Mouse (Mus musculus): ENCODE measurements around the gene Ttc7b.
A peak's percentile ranks its signal among the peaks of the same experiment; 100 is the strongest.

Gene Ttc7b

DNA sequence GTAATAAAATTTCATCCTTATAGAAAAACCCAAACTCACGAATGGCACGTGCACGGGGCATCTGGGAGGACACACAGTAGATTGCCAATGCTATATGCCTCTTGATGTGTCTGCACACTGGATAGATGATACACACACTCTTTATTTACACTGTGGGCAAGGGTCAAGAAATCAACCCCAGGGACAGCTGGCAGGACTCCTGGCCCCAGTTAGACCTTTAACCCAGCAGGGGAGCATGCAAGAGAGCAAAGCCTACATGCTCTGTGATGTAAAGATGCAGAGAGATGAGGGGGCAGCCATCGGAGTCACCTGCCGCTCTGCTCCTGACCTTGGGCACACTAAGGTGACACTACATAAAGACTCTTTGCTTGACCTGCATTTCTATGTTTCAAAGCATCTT is 32.3 kb downstream of the Ttc7b start:
- no peak for DNase-seq (ENCODE audit: low spot score)

DNA sequence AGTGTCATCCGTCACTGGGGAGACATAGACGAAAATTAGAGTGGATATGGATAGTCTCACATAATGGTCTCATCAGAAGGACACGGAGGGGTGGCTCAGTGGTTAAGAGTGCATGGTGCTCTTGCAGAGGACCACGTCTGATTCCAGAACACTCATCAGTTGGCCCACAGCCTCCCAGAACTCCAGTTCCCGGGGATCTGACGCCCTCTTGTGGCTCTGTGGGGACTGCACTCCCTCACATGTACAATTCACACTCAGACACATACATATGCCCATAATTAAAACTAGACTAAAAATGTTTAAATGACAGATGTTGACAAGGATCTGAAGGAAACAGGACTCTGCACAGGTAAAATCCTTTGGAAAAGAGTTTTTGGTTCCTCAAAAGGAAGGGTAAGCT is 34.4 kb downstream of the Ttc7b start:
- DNase-seq (ENCODE audit: low spot score) = no peak

DNA sequence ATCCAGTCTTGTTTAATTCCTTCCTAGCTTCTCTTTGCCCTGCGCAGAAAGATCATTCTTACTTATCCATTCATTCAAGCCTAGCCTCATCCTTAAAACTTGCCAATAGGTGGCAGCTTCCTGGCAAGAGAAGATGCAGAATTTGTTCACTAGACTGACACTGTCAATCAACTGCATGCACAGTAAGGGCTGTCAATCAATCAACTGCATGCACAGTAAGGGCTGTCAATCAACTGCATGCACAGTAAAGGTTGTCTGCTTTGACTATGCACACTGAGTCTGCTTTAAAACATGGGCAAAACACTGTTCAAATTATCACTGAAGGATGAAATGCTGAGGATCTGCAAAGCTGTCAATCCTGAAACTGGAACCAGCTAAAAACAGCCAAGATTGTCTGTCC is 37.6 kb downstream of the Ttc7b start:
- DNase-seq (ENCODE audit: low spot score) = no peak

DNA sequence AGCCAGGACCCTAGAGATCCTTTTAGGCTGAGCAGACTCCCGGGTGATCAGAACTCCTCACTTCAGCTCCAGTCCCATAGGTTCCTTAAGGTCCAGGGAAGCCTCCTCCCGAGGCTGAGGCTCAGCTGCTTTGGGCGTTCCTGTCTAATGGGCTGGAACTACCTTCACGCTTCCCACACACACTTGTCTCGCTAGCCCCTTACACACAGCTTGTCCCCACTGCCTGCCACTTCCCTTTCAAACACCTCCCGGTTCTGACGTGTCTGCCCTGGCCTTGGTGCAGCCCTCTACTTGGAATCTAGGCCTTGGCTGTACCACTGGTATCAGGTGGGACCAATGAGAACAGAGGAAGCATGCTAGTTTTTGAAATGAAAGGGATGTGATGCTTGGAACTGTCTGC is 38.4 kb downstream of the Ttc7b start:
- no peak for DNase-seq (ENCODE audit: low spot score)

DNA sequence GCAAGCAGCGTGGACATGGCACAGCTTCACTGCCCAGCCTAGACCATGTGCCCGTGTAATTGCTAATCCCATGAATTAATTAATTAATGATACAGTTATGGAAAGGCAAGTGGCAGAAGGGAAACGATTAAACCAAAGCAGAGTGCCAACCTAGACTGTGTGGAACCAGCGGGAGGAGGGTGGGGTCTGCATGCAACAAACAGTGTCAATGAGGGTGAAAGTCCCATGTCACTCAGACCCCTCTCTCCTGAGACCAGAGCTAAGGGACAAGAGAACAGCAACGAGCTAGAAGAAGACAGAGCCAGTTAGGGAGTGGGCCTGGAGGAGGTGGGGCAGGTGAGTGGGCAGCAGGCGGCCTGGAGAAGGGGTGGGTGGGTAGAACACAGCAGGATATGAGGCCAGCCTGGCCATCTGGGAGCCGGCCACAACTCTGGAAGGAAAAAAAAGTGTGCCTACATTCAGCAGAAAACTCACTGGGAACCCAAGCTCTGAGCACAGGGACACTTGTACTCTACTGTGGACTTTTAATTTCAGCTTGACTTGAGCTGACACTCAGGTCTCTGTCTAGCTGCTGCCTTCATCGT is 39.1 kb downstream of the Ttc7b start:
- DNase-seq (ENCODE audit: low spot score) = no peak

DNA sequence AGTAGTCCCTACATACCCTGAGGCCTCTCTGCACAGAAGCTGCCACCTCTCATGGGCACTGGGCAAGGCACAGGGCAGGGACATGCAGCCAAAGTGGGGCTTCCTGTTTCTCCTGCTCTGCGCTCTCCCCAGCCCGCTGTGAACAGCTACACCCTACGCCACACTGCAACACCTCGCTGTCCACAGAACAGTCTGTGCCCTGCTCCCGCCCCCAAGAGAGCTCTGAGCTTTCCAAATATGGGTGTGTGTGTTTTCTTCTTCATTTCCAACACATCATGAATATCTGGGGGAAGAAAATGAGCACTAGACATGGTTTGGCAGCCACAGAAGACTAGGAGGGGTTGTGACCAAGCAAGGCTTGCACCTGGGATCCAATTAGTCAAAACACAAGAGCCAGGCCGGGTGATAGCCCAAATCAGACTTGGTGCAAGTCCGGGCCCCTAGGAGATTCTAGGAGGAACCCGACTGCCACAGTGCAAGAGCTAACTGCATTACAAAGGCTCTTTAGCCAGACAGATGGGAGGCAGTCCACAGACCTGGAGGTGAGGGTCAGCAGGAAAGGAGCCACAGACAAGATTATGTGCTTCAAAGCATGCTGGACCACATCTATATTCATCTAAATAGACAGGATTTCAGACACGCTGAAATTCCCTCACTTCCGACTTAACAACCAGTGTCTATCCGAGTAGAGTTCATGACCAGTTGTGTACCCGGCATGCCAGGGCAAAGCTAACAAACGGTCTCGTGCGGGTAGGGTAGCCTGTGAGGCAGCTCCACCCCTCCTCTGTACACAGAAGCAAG is 39.8 kb downstream of the Ttc7b start:
- no peak for DNase-seq (ENCODE audit: low spot score)

DNA sequence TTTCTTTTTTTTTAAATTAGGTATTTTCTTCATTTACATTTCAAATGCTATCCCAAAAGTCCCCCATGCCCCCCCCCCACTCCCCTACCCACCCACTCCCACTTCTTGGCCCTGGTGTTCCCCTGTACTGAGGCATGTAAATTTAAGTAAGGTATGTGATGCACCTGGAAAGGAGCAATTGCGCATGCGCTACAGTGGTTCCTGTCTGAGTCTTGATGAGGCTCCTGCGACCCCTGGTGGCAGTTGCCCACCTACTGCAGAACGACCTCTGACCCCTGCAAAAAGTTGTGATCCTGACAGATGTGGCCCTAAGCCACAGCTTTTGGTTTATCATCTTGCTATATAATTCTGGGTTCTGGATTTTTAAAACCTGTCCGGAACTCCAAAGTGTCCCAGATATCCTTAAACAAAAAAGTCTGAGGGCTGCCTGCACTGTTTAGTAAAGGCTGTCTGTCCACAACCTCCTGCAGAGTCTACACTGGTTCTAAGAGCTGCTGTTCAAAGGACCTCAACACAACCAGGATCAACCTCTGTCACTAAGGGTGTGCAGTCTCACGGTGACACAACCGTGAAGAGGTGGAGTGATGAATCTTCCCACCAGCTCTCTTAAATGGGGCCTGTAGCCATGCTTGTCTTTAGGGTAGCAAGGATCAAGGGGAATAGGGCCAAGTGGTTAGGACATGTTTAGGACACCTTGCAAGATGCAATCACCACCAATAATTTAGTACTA is 40.6 kb downstream of the Ttc7b start:
- peak; percentile 44 for DNase-seq (ENCODE audit: low spot score)

DNA sequence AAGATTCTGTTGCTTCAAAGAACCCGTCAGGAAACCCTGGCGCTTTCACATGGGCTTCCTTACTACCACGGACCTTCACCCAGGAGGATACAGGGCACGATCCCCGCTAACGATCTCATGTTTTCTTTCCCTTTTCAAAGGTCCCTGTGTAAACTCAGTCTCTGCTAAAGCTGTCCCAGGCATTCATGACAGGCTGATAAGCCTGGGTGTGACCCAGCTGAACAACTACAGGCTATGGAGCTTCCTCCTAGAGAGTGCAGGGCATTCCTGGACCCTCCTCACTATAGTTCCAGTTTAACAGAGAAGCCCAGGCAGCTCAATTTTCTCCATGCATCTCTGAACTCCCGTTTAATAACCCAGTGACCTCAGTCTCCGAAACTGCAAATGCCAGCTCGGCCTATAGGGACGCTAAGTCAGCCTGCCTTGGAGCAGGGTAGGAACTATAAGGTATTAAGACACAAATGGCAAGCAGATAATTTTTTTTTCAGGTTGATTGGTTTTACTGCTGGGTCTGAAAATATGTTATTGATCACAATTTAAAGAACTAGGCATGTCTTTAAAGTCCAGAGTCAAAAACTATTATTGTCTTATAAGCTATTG is 41.3 kb downstream of the Ttc7b start:
- DNase-seq (ENCODE audit: low spot score) = no peak

DNA sequence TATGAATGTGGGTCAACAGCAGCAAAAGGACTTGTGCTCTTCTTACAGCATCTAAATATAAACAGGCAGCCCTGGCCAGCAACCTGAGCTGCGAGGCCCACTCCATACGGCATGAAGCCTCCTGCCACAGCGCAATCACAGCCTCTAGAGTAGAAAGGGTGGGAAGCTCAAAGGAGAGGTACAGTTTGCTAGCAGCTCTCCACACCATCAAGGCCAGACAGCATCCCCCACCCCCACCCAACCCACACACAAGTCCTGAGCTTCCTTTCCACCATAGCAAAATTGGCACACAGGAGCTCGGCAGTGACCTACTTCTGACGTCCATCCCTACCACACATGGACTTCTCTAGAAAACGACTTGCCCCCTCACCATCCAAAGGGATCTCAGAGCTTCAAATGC is 42.0 kb downstream of the Ttc7b start:
- no peak for DNase-seq (ENCODE audit: low spot score)

DNA sequence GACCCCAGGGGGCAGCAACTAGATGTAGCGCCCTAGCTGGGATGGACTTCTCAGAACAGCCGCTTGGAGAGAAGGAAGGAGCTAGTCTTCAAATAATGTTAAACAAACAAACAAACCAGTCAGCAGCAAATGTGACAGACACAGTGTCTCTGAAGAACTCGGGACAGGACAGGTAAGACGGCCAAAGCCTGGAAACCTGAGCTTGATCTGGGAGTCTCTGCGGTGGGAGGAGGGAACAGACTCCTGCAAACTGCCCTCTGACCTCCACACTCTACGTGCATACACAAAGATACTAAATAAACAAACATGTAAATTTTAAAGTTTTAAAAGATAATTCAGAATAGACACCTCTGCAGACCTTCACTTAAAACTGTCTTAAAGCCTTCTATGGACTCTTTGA is 42.5 kb downstream of the Ttc7b start:
- no peak for DNase-seq (ENCODE audit: low spot score)

DNA sequence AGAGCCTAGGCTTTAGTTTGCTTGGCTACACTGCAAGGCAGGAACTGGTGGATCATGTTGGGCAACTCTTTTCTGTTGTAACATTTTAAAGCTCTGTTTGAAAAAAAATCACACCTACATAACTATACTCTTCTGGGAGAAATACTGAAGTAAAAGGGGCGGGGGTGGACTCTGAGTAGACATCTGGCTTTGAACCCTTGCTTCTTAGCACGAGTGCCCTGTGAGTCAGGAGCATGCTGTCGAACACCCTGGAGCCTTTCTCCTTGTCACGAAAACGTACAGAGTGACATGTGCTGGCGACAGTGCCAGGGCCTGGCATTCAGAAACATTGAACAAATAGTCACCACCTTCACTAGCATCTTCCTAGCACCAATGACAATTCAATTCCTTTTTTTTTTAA is 43.2 kb downstream of the Ttc7b start:
- DNase-seq (ENCODE audit: low spot score) = no peak

DNA sequence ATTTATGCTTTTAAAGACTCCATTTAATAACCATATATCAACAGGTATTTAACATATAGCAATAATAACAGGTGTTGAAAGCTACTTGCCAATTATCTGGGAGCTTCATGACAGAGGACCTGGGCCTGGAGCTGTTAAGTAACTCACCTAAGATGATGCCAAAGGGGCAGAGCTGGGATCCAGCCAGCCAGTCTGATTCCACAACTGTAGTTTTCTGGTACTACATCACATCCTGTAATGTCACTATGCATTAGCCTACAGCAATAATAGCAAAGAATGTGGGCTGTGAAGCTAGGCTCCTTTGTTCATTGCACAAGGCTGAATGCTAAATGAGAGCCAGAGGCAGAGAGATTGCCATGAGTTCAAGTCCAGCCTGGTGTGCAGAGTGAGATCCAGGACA is 44.3 kb downstream of the Ttc7b start:
- no peak for DNase-seq (ENCODE audit: low spot score)

DNA sequence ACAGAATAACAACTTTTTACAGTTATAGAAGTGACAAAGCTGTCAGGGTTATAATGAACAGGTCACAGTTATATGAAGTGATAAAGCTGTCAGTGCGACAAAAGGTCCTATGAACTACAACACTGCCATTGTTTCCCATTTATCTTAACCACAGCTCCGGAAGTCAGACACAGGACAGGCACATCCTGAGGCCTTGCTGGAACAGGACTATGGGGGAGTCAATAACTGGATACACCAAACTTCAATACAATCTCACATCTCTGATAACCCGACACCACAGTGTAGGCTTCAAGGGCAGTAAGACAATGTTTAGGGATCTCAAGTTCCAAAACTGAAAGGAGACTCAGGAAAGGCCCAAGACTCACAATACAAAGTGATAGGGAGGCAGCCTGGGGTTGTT is 45.1 kb downstream of the Ttc7b start:
- no peak for DNase-seq (ENCODE audit: low spot score)

DNA sequence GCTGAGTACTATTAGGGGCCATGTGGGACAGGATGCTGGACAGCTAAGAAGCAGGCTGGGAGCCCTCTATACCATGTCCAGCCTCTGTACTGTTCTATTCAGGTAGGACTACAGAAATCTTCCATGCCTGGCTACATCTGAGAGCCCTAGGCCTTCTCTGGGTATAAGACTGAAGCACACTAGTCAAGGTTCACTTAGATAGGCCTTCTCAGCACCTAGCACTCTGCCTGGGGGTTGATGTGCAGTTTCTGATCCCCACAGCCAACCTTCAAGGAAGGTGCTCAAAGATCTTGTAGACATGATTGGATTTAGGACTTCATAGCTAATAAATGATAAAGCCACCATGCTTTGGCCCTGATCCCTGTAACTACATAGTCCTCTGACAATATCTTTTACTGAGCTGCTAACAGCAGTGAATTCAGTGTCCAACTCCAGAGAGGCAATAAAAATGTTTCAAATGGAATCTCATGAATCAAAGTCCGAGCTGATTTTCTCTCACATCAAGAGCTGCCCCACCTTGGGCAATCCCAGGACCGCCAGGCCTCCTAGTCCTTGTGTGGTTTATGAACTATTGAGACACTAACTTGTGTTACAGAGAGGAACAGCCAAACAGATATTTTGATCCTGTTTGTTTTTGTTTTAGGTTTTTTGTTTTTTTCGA is 45.8 kb downstream of the Ttc7b start:
- no peak for DNase-seq (ENCODE audit: low spot score)

DNA sequence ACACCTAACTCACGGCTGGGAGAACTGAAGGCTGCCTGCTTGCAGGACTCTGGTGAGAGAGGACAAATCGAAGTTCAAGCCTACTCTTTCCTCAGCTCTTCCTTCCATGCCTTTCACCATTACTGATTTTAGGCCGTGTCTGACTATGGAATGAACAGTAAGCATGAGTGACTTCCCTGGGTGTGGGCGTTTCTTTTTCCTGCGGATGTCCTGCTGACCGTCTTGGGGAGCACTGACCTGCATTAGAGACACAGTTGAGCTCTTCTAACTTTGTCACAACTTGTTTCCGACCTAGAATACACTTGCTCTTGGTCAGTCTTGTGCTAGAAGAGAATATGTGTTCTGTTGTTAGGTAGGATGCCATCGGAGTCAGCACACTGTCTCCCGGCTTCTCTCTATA is 50.3 kb downstream of the Ttc7b start:
- DNase-seq (ENCODE audit: low spot score) = no peak

DNA sequence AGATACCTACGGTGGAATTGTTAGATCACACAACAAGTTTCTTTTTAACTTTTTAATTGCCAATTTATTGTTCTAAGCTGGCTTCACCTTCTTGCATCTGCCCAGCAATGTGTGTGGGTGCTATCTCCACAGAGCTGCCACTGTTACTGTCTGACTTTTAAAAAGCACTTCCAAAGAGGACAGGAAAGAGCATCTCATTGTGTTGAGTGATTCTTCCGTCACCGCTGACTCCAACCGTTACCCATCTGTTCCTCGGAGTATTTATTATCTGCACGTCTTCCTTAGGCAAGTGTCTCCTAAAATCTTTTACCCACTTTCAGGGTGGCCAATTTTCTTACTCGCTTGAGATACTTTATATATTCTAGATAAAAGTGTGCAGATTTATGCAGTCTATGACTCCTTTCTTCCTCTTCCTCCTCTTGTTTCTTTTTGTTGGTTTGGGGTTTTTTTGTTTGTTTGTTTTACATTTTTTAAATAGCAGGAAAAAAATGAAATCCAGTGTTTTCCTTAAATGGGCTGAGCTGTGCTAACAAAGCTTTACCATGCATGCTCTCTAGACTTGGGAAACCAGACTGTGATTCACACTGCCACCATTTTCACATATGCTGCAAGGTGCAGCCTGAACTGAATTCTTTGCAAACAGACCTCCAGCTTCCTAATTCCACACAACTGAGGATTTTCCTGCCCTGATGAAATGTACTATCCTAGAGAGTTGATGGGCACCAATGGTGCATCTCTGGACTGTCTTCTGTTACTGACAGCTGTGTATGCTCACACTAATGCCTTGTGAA is 50.9 kb downstream of the Ttc7b start:
- no peak for DNase-seq (ENCODE audit: low spot score)

DNA sequence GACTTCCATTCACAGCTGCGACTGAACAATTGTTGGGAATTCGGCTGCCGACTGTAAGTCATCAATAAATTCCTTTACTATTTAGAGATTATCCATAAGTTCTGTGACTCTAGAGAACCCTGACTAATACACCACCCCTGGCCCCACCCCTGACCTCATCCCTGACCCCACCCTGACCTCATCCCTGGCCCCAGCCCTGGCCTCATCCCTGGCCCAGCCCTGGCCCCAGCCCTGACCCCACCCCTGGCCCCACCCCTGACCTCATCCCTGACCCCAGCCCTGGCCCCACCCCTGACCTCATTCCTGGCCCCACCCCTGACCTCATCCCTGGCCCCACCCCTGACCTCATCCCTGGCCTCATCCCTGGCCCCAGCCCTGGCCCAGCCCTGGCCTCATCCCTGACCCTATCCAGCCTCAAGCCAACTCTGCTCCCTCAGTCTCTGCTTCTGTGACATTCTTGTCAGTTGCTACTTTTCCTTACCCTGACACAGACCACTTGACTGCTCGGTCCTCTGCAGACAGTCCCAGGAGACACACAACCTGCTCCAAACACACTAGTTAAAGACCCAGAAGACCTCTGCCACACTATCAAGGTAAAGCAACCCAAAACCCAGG is 55.4 kb downstream of the Ttc7b start:
- no peak for DNase-seq (ENCODE audit: low spot score)

DNA sequence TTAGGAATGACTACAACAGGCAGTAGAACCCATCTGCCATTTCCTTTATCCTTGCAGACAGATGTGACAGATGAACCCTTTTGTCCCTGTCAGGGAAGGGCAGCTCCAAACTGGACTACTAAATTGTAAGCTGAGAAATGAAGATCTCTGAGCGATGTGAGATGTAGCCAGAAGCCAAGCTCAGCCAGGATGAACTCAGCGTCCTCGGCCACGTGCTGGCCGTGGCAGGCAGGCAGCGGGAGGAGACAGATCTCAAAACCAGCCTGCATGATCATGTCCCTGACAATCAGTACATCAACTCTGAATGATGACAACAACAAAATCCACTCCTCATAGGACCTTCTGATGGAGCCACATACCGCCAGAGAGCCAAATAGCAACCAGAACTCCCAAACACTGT is 62.9 kb downstream of the Ttc7b start:
- no peak for DNase-seq (ENCODE audit: low spot score)

DNA sequence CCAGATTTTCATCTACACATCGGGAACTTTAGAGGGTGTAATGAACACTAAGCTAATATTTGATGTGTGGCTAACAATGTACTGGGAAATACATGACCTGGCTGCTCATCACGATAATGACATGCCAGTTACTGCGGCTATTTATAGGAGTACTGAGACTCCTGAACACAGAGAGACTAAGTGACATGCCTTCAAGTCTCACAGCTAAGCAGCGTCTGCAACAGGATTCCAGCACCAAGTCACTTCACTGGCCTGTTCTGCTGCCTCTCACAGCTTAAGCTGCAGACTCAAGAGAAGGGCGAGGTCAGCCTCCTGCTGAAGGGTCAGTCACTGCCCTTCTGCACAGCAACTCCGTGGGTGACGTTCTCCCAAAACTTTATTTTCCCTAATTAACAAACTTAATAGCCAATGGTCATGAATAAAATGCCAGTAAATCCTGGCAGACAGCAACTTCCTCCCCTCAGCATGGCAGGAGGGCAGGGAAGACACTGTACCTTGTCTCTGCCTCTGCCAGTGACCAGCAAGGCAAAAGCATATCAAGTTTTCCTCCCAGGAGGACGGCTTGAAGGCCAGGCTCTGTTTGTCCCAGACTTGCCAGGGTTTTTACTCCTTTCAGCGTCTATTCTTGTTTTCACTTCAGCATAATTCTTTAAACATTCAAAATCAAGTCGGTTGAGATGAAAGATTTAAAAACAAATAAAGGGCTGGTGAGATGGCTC is 64.2 kb downstream of the Ttc7b start:
- no peak for DNase-seq (ENCODE audit: low spot score)

DNA sequence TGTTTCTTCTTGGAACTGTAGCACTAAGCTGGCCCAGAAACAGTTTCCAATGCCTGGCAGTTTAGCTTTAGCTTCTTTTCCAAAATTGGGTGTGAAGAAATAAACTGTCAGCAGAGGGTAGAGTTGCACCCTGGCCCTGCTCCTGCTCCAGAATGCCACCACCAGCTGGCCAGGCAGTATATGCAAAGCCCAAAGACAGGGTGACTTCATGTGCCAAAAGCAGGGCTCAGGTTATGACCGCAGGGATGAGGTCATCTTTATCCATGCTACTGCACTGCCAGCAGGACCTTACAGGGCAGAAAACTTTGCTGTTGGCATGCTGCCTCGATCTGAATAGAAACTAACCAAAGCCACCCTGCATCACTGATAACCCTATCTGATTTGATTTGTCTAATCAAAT is 65.2 kb downstream of the Ttc7b start:
- no peak for DNase-seq (ENCODE audit: low spot score)
